ENCODE assay signal across 26 mouse cellular contexts in the genomic region with DNA sequence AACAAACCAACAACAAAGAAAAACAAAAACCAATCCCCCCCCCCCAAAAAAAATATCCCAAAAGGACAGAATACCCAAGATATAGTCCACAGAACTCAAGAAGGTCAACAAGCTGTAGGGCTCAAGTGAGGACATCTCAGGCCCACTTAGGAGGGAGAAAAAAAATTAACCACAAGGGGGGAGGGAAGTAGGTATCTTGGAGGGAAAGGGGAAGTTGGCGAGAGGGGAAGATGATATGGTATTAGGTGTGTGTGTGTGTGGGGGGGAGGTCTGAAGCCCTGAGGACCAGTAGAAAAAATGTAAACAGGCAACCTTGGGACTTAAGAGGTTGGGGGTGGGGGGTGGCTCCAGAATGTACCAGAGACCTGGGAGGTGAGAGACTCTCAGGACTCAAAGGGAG.
"Had no signal": no experiment of that assay in that cellular context is flagged by ENCODE, and none has a peak within 500 bp of the region (broad histone marks: within the 10 kb centered on the region; RNA-seq: fewer than 3 reads in every experiment).

No protein-coding gene starts in this region.

- H3K36me3 ChIP-seq: heart, embryonic 10.5 days; heart, embryonic 12.5 days; hindbrain, embryonic 10.5 days; hindbrain, embryonic 12.5 days; intestine, embryonic 15.5 days; limb, embryonic 13.5 days; limb, embryonic 15.5 days; liver, embryonic 12.5 days had no signal

- DNase-seq: gastrocnemius, postnatal 14 days; gastrocnemius, postnatal 36 days; heart, adult 18-20 months; heart, postnatal 10 days; heart, postnatal 4 days; kidney, adult 18-20 months; kidney, adult 8-10 months; kidney, postnatal 10 days; kidney, postnatal 25 days; kidney, postnatal 4 days; layer of hippocampus, adult 9-11 months; layer of hippocampus, postnatal 36 days; left cerebral cortex, postnatal 4 days had no signal

- H3K27ac ChIP-seq: heart, embryonic 10.5 days; hindbrain, embryonic 10.5 days; hindbrain, embryonic 12.5 days; hindbrain, embryonic 14.5 days; intestine, embryonic 15.5 days; limb, embryonic 13.5 days; limb, embryonic 15.5 days; liver, embryonic 12.5 days; liver, embryonic 14.5 days had no signal

- ATAC-seq: hindbrain, embryonic 16.5 days; inflammation-experienced regulatory T-cells, adult 6 months; intestine, embryonic 15.5 days; intestine, postnatal 0 days; liver, embryonic 12.5 days had no signal

- H3K9ac ChIP-seq: heart, embryonic 12.5 days; hindbrain, embryonic 12.5 days; hindbrain, embryonic 14.5 days; intestine, embryonic 15.5 days; limb, embryonic 13.5 days; limb, embryonic 15.5 days; liver, embryonic 12.5 days; liver, embryonic 14.5 days had no signal

- H3K4me2 ChIP-seq: heart, embryonic 12.5 days; hindbrain, embryonic 12.5 days; hindbrain, embryonic 14.5 days; intestine, embryonic 15.5 days; limb, embryonic 13.5 days; limb, embryonic 15.5 days; liver, embryonic 12.5 days had no signal

- H3K9me3 ChIP-seq: heart, embryonic 10.5 days; heart, embryonic 12.5 days; hindbrain, embryonic 10.5 days; hindbrain, embryonic 12.5 days; intestine, embryonic 15.5 days; limb, embryonic 13.5 days; limb, embryonic 15.5 days; liver, embryonic 12.5 days had no signal

- H3K4me3 ChIP-seq: heart, embryonic 10.5 days; heart, embryonic 12.5 days; hindbrain, embryonic 10.5 days; hindbrain, embryonic 12.5 days; intestine, embryonic 15.5 days; limb, embryonic 13.5 days; limb, embryonic 15.5 days; liver, embryonic 12.5 days had no signal

- H3K4me1 ChIP-seq: heart, embryonic 10.5 days; heart, embryonic 12.5 days; hindbrain, embryonic 10.5 days; hindbrain, embryonic 12.5 days; intestine, embryonic 15.5 days; limb, embryonic 13.5 days; limb, embryonic 15.5 days; liver, embryonic 12.5 days had no signal

- H3K27me3 ChIP-seq: heart, embryonic 12.5 days; hindbrain, embryonic 12.5 days; intestine, embryonic 15.5 days; limb, embryonic 13.5 days; limb, embryonic 15.5 days; liver, embryonic 12.5 days had no signal
